Mouse (Mus musculus): Measurements from ENCODE around the gene Bsn.

DNA sequence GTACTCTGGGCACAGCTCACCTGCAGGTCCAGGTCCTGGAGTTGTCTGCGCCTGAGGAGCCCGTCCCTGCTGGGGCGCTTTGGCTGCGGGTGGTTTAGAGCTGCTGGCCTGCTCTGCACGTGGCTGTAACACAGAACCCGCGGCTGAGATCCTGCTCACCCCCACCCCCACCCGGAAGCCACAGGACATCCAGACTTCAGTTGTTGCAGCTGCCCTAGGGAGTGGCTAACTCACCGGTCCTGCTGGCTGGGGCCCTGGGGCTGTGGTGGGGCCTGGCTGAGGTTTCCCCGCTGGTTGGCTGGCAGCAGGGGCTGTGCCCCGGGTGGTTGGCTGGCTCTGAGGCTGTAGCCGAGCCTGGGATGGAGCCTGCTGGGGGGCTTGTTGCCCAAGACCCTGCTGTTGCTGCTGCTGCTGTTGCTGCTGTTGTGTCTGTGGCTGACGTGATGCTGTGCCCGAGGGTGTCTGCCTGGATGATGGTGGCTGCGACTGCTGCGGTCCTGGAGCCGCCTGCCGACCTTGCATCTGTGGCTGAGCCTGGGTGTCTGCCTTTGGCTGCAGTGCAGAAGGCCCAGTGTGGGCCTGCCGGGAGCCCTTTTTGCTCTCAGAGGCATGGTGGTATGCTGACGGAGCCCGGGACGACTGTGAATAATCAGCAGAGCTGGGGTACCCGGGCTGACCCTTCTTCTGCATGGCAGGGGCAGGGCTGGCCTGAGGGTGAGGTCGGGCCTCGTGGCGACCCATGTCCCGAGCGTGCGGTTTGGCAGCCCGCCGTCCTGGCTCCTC, 85.2 kb downstream of the Bsn start:
- TF ChIP-seq CTCF (IDR thresholded peaks at IDR 0.05; ENCODE audit: insufficient read depth, low read depth, low read length) = no peak
- TF ChIP-seq POLR2A (IDR thresholded peaks at IDR 0.05; ENCODE audit: insufficient read depth, low read depth, low read length) = no peak

Data from olfactory bulb, adult 2 months (tissue).